Mouse (Mus musculus) forebrain, embryonic 11.5 days (tissue): ENCODE results near the gene 4930404N11Rik. TPM values are rescaled to one million over a fixed set of nuclear protein-coding genes. Genes with fewer than 3 reads are reported as not detected.

ENCODE experiments used
- ATAC-seq: fragments of 200-750 bp; cut with Nextera tagmentation; replicated peaks from 2 replicates; pipeline ENCODE4 v1.8.0; 2017; ENCODE audit warnings: moderate TSS enrichment; ENCODE audit not compliant: low FRiP score
- DNase-seq: peaks from one replicate; pipeline ENCODE4 v3.0.0-alpha.2; 2017; ENCODE audit warnings: low spot score
- H3K27ac ChIP-seq: fragments of 300-500 bp; sonication (generic); 2 replicates; pipeline ENCODE4 v1.5.1; 2014; ENCODE audit warnings: low read depth, low read length
- H3K27me3 ChIP-seq: fragments of 300-500 bp; sonication (generic); 2 replicates; pipeline ENCODE4 v1.6.1; 2014; ENCODE audit warnings: mild to moderate bottlenecking, low read length, mixed read lengths; ENCODE audit not compliant: control insufficient read depth, insufficient read depth
- H3K36me3 ChIP-seq: fragments of 300-500 bp; sonication (generic); 2 replicates; pipeline ENCODE4 v1.6.1; 2014; ENCODE audit warnings: mild to moderate bottlenecking, low read length, moderate library complexity, mixed read lengths; ENCODE audit not compliant: control insufficient read depth, insufficient read depth
- H3K4me1 ChIP-seq: fragments of 300-500 bp; sonication (generic); replicated peaks from 2 replicates; pipeline ENCODE4 v1.6.1; 2014; ENCODE audit warnings: low read length, mixed read lengths; ENCODE audit not compliant: control insufficient read depth, insufficient read depth
- H3K4me2 ChIP-seq: fragments of 300-500 bp; sonication (generic); 2 replicates; pipeline ENCODE4 v1.6.1; 2014; ENCODE audit warnings: low read depth, mild to moderate bottlenecking, low read length, moderate library complexity, mixed read lengths; ENCODE audit not compliant: severe bottlenecking
- H3K4me3 ChIP-seq: fragments of 300-500 bp; sonication (generic); 2 replicates; pipeline ENCODE4 v1.5.1; 2014; ENCODE audit warnings: low read depth, low read length
- H3K9ac ChIP-seq: fragments of 300-500 bp; sonication (generic); 2 replicates; pipeline ENCODE4 v1.6.1; 2014; ENCODE audit warnings: low read length
- H3K9me3 ChIP-seq: fragments of 300-500 bp; sonication (generic); 2 replicates; pipeline ENCODE4 v1.6.1; 2016; ENCODE audit warnings: low read length, mixed read lengths; ENCODE audit not compliant: control insufficient read depth
- WGBS: fragments of 180-500 bp; shearing (Covaris S2); extraction: QIAGEN DNeasy Blood & Tissue Kit; methylation state at CpG from one replicate; pipeline ENCODE4 v1.1.7; 2014; 5-methylcytosine and 5-hydroxymethylcytosine counted together
- polyA plus RNA-seq: library from polyadenylated mRNA; unstranded; fragments of >200 nt; fragmentation: Nextera tagmentation; extraction: Ambion mirVana; gene quantifications from 2 replicates; pipeline ENCODE4 v1.2.1, GENCODE M21; 2014

Gene 4930404N11Rik
- polyA plus RNA-seq, 1 experiment from 2014 or later = 0.15 TPM

DNA sequence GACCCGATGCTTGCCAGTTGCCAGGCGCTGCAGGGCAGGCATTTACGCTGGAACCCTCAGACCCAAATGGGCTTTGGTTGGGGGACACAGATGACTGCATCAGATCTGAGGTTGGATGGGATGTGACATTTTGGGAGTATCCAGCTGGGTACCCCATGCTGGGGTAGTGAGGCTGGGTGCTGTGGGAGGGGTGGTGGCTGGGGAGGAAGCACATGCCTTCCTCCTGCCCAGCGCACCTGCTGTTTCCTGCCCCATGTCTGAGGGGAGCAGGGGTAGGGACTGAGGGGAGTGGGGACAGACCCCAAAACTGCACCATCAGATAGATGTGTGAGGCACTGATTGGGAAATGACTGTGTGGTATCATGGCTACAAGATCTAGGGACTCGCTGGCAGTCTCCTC is 31.1 kb upstream of the 4930404N11Rik start:
- H3K9ac ChIP-seq = peak overlapping the region; percentile 17; the same call in 1 of the 2 replicates
- H3K4me1 ChIP-seq = peaks cover 13% of the 10 kb centered on the region
- 60% methylated on average over 5 of the region's 5 CpGs for WGBS
- no peak for DNase-seq
- no peaks in the 10 kb centered on the region; the same call in 1 of the 2 replicates for H3K27me3 ChIP-seq
- H3K9me3 ChIP-seq = no peaks in the 10 kb centered on the region
- H3K36me3 ChIP-seq = no peaks in the 10 kb centered on the region
- H3K4me3 ChIP-seq = no peak overlapping the region
- H3K4me2 ChIP-seq = no peak overlapping the region
- H3K27ac ChIP-seq = no peak overlapping the region
- no peak for ATAC-seq

GRCm38 (mm10) chr10:81395865-81396264 is 30.2 kb upstream of the 4930404N11Rik start:
- H3K4me2 ChIP-seq = no peak overlapping the region
- DNase-seq = no peak
- no peak overlapping the region for H3K4me3 ChIP-seq
- H3K27ac ChIP-seq = no peak overlapping the region
- H3K36me3 ChIP-seq = no peaks in the 10 kb centered on the region
- no peaks in the 10 kb centered on the region for H3K9me3 ChIP-seq
- no peaks in the 10 kb centered on the region; the same call in 1 of the 2 replicates for H3K27me3 ChIP-seq
- no peak overlapping the region for H3K9ac ChIP-seq
- 86% methylated on average over 4 of the region's 4 CpGs for WGBS
- ATAC-seq = no peak
- H3K4me1 ChIP-seq = peaks cover 4% of the 10 kb centered on the region

GRCm38 (mm10) chr10:81395127-81395526 is 29.5 kb upstream of the 4930404N11Rik start:
- ATAC-seq = peak; percentile 45; the same call in 1 of the 2 replicates
- Histone ChIP-seq H3K27me3 (no peaks in the 10 kb centered on the region), H3K36me3 (no peaks in the 10 kb centered on the region), H3K27ac (no peak overlapping the region), H3K9ac (no peak overlapping the region), H3K4me3 (no peak overlapping the region), H3K4me1 (peaks cover 3% of the 10 kb centered on the region), H3K9me3 (no peaks in the 10 kb centered on the region), H3K4me2 (no peak overlapping the region)
- peak; percentile 89 for DNase-seq
- WGBS = 18% methylated on average over 5 of the region's 5 CpGs

- Histone ChIP-seq H3K4me2 (peak overlapping the region; percentile 34; the same call in 1 of the 2 replicates), H3K27ac (no peak overlapping the region), H3K9ac (peak overlapping the region; percentile 3; the same call in 1 of the 2 replicates), H3K9me3 (no peaks in the 10 kb centered on the region), H3K36me3 (no peaks in the 10 kb centered on the region), H3K4me3 (peak overlapping the region; percentile 1; the same call in 1 of the 2 replicates), H3K4me1 (peaks cover 3% of the 10 kb centered on the region), H3K27me3 (no peaks in the 10 kb centered on the region)
- 5% methylated on average over 19 of the region's 19 CpGs for WGBS
- ATAC-seq (no peak), DNase-seq (no peak)
Observed at GRCm38 (mm10) chr10:81393456-81394063, 27.9 kb upstream of the 4930404N11Rik start.

- Histone ChIP-seq H3K4me2 (peak within 1 kb of the TSS; percentile 34; the same call in 1 of the 2 replicates), H3K27me3 (no peaks in the 10 kb centered on the region), H3K27ac (no peak within 1 kb of the TSS), H3K9me3 (no peaks in the 10 kb centered on the region), H3K4me3 (peak within 1 kb of the TSS; percentile 1; the same call in 1 of the 2 replicates), H3K4me1 (peaks cover 3% of the 10 kb centered on the region), H3K9ac (peak within 1 kb of the TSS; percentile 3; the same call in 1 of the 2 replicates), H3K36me3 (peaks cover 2% of the 10 kb centered on the region; the same call in 1 of the 2 replicates)
- WGBS = 71% methylated on average over 14 of the region's 14 CpGs
- no peak for DNase-seq
- no peak for ATAC-seq
Observed at GRCm38 (mm10) chr10:81392781-81393185, 27.2 kb upstream of the 4930404N11Rik start, which contains the start of gene Smim24. TSS of gene Smim24 (plus strand) at chr10:81393051.

DNA sequence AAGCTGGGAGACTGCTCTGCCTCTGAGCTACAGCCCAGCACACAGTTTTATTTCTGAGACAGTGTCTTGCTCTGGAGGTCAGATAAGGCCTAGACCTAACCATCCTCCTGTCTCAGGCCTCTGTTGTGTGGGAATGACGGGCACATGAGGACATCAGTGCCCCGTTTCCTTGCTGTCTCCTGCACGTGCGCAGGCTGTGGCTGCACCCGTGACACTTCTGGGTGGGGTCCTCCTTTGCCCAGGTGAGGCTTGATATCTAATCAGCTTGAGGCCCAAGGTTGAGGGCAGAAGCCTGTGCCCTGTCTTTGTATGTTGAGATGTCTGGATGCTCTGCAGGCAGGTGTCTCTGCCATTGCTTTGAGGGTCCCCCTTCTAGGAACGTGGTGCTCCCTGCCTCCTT is 26.7 kb upstream of the 4930404N11Rik start:
- no peaks in the 10 kb centered on the region for H3K27me3 ChIP-seq
- ATAC-seq (no peak), DNase-seq (no peak)
- no peak overlapping the region for H3K4me2 ChIP-seq
- no peaks in the 10 kb centered on the region for H3K9me3 ChIP-seq
- peaks cover 3% of the 10 kb centered on the region for H3K4me1 ChIP-seq
- no peak overlapping the region for H3K27ac ChIP-seq
- peaks cover 2% of the 10 kb centered on the region; the same call in 1 of the 2 replicates for H3K36me3 ChIP-seq
- WGBS = 81% methylated on average over 6 of the region's 6 CpGs
- H3K4me3 ChIP-seq = no peak overlapping the region
- no peak overlapping the region for H3K9ac ChIP-seq

DNA sequence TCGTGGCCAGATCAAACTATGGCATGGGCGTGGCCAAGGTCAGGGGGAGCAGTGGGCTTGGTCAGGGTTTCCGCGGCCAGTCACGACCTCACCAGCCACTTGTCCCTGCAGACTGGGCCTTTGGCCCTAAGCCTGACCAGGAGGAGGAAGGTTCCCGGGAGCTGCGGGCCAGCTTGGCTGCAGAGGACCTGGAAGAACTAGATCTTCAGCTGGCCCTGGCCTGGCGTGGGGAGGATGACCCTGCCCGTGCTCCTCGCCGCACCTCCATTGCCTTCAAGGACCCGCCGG is 25.0 kb upstream of the 4930404N11Rik start:
- no peak for ATAC-seq
- Histone ChIP-seq H3K9me3 (no peaks in the 10 kb centered on the region), H3K27me3 (no peaks in the 10 kb centered on the region), H3K4me2 (no peak overlapping the region), H3K36me3 (peaks cover 2% of the 10 kb centered on the region; the same call in 1 of the 2 replicates), H3K4me3 (no peak overlapping the region), H3K4me1 (peaks cover 5% of the 10 kb centered on the region; the same call in 1 of the 2 replicates), H3K9ac (no peak overlapping the region), H3K27ac (no peak overlapping the region)
- no peak for DNase-seq
- 90% methylated on average over 13 of the region's 13 CpGs for WGBS

GRCm38 (mm10) chr10:81389801-81390677 is 24.4 kb upstream of the 4930404N11Rik start:
- Histone ChIP-seq H3K9me3 (no peaks in the 10 kb centered on the region), H3K4me3 (no peak overlapping the region), H3K27me3 (no peaks in the 10 kb centered on the region), H3K4me2 (no peak overlapping the region), H3K36me3 (peaks cover 2% of the 10 kb centered on the region; the same call in 1 of the 2 replicates), H3K27ac (no peak overlapping the region), H3K4me1 (peaks cover 8% of the 10 kb centered on the region), H3K9ac (no peak overlapping the region)
- ATAC-seq (peak; percentile 66; the same call in 1 of the 2 replicates), DNase-seq (peak; percentile 89)
- 59% methylated on average over 23 of the region's 23 CpGs for WGBS
